Mouse (Mus musculus): ENCODE data around the gene Hist1h2bh.
A peak's percentile ranks its signal among the peaks of the same experiment; 100 is the strongest.
"Not testable (repeated sequence)": the region's sequence is repeated elsewhere in the genome, so short reads cannot be mapped to it uniquely, and the experiment has no call there.

The Hist1h2bh gene

DNA sequence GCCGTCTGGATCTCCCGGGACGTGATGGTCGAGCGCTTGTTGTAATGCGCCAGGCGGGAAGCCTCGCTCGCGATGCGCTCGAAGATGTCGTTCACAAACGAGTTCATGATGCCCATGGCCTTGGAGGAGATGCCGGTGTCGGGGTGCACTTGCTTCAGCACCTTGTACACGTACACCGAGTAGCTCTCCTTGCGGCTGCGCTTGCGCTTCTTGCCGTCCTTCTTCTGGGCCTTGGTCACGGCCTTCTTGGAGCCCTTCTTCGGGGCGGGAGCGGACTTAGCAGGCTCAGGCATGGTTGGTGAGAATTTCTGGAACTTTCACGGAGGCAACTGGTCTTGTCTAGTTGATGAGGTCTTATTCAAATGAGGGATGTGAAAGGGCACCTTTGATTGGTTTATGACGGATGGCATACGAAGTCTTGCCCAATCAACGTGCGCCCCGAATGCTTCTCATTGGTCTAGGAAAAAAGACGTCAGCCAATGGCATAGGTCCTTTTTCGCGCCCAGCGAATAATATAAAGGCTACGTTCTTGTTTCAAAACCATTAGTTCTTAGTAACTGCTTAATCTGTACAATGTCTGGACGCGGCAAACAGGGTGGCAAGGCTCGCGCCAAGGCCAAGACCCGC is 30.8 kb upstream of the Hist1h2bh start, which contains the start of the genes Hist1h2bf and Hist1h2ad:
Gene Hist1h2bf (minus strand): TSS at position 299 of the 627 bp plus-strand sequence.
Gene Hist1h2ad (plus strand): TSS at position 484 of the 627 bp plus-strand sequence.
- DNase-seq (ENCODE audit: extremely low read depth, low read depth, low spot score), result peak; percentile 94

DNA sequence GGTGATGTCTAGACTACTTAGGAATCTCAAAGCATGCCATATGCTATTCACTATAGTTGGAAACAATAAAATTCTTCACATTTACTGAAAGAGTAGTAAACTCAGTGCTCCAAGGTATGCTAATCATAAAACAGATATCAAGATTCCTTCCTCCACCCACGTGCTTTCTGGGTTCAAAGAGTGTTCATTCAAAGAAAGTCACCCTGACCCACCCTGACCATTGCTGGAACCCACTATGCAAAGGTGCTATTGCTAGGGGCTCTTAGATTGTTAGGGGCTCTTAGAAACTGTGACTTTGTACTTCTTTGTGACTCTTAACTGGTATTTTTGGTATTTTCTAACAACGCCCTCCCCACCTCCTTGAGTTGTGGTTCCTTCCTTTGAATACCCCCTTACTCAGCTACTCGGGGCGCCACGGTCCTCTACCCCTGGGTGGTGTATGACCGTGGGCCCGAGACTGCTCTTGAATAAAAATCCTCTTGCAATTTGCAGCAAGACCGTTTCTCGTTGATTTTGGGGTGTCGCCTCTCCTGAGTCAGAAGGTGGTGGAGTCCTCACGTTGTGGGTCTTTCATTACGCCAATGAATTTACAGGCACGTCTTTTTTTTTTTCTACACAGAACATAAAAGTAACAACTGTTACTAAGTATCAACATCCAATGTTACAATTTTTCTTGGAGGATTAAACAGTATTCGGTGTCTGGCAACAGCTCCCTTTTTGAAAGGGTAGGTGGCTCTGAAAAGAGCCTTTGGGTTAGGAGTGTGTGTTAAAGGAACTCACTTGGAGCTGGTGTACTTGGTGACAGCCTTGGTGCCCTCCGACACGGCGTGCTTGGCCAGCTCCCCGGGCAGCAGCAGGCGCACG is 30.1 kb upstream of the Hist1h2bh start:
- not testable (repeated sequence) for DNase-seq (ENCODE audit: extremely low read depth, low read depth, low spot score)

DNA sequence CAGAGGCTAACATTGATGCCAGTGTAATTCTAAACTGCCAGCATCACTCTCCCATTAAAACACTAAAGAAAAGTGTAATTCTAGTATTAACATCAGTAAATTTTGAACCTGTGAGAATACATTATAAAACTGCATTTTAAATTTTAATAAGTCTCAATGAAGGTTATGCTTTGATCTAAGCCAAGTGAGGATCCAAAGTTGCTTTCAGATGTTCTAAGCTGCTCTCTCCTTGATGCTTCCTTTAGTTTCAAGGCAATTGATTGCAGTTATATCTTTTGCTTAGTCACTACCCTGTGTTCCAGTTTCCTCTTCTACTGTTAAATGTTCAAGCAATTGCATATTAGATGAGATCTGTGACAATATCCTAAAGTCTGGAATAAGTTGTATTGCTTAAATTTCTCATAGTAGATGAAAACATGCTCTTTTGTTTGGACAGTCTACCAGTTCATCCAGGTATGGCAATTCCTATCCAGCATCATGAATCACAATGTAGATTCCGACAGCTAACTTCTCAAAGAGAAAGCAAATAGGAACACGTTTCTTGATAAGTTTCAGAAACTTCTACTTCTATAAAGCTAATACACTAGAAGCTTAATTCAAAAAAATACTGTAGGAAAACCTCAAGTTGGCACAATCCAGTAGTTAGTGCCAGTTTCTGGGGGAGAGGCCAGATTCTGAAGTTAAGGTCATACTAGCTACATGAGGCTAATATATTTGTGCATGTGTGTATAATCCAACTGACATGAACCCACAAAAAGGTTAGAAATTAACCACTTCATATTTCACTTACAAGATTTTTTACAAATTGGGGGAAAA is 29.2 kb upstream of the Hist1h2bh start:
- DNase-seq (ENCODE audit: extremely low read depth, low read depth, low spot score), result no peak

DNA sequence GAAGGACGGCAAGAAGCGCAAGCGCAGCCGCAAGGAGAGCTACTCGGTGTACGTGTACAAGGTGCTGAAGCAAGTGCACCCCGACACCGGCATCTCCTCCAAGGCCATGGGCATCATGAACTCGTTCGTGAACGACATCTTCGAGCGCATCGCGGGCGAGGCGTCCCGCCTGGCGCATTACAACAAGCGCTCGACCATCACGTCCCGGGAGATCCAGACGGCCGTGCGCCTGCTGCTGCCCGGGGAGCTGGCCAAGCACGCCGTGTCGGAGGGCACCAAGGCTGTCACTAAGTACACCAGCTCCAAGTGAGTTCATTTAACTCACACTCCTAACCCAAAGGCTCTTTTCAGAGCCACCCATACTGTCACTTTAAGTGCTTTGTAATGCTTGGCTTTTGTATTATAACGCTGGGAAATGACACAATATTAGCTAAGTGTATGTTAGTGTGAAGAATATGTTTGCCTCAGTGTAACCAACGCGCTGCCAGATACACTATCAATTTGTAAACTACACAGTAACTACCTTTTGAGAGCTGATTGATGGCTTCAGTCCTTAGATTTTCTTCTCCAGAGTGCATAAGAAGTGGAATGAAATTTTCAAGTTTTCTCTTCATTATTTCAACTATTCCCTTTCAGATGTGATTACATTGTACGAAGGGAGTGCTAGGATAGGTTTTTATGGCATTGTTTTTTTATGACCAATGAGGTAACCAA is 28.5 kb upstream of the Hist1h2bh start:
- DNase-seq (ENCODE audit: extremely low read depth, low read depth, low spot score), result not testable (repeated sequence)

DNA sequence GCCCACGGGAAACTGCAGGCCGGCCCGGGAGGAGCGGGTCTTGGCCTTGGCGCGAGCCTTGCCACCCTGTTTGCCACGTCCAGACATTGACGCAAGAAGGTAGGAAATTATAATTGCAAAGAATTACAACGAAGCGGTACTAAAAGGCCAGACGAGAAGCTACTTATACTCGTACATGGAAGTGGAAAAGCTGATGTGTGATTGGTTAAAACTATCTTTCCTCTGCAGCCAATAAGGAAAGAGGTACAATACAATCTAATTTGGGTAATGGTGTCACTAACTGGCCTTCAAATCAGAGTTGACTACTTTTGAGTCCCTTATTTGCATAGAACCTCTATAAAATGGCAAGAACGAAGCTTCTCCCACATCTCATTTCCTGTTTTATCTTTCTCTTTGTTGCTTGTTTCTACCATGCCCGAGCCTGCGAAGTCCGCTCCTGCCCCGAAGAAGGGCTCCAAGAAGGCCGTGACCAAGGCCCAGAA is 27.9 kb upstream of the Hist1h2bh start, which contains the start of the genes Hist1h2ae and Hist1h2bg:
Gene Hist1h2ae (minus strand): TSS at position 199 of the 482 bp plus-strand sequence.
Gene Hist1h2bg (plus strand): TSS at position 375 of the 482 bp plus-strand sequence.
- peak; percentile 97 for DNase-seq (ENCODE audit: extremely low read depth, low read depth, low spot score)

DNA sequence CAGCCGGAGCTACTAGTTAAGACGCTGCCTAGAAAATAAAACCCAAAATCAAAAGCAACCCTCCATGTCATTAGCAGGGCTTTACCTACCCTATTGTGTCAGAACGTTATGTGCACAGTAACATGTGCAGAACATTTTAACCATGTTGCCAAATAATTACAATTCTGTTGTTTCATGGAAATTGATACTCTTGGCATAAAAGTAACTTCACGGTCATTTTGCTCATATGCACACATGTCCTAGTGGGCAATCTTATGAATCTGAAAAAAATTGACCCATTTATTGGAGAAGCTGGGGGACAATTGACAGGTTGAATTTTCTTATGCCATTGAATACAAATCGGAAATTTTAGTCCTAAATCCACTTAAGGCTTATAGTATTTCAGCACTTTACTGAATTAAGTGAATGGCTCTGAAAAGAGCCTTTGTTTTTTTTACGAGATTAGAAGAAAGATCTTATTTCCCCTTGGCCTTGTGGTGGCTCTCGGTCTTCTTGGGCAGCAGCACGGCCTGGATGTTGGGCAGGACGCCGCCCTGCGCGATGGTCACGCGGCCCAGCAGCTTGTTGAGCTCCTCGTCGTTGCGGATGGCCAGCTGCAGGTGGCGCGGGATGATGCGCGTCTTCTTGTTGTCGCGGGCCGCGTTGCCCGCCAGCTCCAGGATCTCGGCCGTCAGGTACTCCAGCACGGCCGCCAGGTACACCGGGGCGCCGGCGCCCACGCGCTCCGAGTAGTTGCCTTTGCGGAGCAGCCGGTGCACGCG is 27.2 kb upstream of the Hist1h2bh start:
- not testable (repeated sequence) for DNase-seq (ENCODE audit: extremely low read depth, low read depth, low spot score)

DNA sequence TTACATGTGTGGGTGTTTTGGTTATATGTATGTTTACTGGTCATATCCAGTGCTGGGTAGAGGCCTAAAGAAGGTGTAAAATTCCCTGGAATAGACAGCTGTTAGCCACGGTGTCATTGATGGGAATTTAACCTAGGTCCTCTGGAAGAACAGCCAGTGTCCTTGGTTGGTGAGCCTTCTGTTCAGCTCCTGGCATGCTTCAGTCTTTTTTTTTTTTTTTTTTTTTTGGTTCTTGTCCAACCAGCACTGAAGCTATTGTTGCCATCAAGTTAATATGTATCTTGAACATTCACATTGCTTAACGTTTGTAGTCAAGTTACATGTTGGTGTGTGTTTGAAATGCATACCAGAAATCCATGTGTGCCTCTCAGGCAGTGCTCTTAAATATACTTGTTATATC is 21.3 kb upstream of the Hist1h2bh start:
- no peak for DNase-seq (ENCODE audit: extremely low read depth, low read depth, low spot score)

DNA sequence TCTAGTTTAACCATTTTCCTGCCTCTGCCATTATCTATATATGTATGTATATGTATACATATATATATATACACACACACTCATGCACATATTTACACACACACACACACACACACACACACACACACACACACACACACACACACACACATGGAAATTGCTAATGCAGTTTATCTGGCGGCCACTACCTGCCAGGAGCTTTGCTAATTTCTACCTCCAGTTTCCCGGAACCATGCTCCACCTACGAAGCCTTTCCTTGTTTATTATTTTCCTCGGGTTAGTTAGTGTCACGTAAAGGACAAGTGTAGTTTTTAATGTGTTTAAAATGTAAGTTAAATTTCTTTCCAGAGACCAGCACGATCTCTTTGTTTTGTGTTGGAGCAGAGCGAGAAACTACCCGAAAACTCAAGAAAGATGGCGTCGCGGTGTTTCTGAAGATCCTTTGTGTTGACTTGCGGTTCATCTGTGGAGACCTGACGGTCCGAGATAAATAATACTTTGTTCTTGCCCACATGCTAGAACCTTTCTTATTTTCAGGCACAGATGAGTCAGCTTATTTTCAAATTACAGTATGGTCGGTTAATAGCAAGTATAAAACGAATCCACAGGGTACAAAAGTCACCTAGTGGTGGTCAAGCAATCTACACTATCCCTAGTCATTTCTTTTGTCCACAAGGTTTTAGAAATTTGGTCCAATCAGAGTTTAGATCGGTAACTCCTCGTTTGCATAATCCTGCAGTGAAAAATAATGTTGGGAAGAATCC is 19.7 kb upstream of the Hist1h2bh start:
- no peak for DNase-seq (ENCODE audit: extremely low read depth, low read depth, low spot score)

DNA sequence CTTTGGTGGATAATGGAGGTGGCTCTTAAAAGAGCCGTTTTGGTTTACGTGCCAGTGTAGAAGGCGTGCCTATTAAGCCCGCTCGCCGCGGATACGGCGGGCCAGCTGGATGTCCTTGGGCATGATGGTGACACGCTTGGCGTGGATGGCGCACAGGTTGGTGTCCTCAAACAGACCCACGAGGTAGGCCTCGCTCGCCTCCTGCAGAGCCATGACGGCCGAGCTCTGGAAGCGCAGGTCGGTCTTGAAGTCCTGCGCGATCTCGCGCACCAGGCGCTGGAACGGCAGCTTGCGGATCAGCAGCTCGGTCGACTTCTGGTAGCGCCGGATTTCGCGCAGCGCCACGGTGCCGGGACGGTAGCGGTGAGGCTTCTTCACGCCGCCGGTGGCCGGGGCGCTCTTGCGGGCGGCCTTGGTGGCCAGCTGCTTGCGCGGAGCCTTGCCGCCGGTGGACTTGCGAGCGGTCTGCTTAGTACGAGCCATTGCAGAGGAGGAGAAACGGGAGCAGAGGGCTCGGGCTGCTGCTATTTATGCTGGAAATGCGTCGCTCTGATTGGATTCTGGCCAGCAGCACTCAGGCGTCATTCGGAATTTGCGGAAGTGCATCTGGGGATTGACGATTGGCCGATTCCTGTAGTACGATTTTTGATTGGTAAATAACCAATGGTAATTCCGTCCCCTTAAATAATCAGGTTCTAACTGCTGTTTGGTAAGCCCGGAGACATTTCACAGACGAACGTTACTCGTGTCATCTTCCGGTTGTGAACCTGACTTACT is 18.9 kb upstream of the Hist1h2bh start, which contains the start of gene Hist1h3e:
Gene Hist1h3e (minus strand): TSS at position 487 of the 777 bp plus-strand sequence.
- DNase-seq (ENCODE audit: extremely low read depth, low read depth, low spot score), result peak; percentile 92

DNA sequence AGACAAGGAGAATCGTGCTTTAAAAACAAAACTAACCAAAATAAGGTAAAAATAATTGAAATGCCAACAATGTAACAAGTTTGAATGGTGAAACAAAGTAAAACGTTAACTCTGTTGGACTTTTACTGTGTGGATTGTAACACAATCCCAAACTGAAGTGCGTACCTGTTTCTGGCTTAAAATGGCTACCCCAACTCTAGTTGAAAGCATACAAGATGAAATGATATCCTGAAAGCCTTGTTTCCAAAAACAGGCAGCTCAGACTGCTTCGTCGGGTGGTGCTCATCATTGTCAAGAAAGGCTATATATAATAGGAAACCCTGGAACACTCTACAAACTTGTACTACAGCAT is 18.3 kb upstream of the Hist1h2bh start:
- not testable (repeated sequence) for DNase-seq (ENCODE audit: extremely low read depth, low read depth, low spot score)

DNA sequence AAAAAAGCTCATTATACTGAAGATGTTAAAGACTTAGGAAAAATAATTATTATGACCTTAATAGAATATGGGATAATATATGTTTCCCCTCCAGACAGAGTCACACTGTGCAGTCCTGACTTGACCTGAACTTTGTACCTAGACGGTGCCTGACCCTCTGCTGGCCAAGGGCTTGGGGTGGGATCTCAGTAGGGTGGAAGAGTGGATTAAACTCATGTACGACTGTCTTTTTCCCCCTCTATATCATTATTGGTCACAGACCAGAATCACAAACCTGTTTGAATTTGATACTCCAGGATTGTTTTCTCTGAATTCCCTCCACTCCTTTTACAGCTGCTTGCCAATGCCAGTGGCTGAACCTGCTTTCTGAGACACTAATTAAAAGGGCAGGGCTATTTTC is 17.5 kb upstream of the Hist1h2bh start:
- DNase-seq (ENCODE audit: extremely low read depth, low read depth, low spot score), result not testable (repeated sequence)

DNA sequence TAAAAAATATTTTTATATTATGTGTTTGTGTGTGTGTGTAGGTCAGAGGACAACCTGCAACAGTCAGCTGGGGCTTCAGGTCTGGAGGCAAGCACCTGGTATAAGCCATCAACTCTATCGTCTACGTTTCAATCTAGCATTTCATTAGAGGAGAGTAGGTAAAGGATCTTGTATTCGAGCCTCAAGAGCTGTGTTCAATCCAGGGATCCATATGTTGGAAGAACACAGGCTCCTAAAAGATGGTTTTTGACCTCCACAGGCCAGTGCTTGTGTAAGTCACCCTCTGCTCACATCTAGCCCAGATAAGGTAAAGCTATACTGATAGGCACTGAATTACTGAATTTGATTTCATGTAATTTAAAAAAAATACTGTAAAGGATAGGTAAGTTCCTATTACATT is 13.7 kb upstream of the Hist1h2bh start:
- no peak for DNase-seq (ENCODE audit: extremely low read depth, low read depth, low spot score)

DNA sequence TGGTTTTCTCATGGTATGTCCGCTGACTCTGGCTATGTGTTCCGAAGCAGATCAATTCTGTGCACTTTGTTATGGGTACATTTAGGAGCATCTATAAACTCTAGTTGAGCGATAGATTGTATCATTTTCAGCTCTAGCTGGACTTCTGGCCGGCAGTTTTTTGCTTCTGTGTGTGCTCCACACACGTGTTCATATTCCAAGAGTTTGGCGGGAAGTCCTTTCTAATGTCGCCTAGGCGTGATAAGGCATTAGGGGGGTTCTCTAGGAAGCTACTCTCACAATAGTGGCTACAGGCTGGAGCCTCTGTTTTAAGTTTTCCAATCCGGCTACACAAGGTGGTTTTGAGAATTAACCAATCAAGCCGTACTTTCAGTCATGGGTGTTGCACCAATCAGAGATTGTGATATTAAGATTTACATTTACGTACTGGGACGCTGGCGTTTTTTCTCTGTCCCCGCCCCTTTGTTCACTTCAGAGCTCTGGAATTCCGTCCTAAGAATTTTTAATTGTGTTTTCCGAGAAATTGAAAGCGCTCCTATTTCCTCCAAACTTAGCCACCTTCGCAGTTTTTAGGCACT is 12.7 kb upstream of the Hist1h2bh start:
- DNase-seq (ENCODE audit: extremely low read depth, low read depth, low spot score), result peak; percentile 72

DNA sequence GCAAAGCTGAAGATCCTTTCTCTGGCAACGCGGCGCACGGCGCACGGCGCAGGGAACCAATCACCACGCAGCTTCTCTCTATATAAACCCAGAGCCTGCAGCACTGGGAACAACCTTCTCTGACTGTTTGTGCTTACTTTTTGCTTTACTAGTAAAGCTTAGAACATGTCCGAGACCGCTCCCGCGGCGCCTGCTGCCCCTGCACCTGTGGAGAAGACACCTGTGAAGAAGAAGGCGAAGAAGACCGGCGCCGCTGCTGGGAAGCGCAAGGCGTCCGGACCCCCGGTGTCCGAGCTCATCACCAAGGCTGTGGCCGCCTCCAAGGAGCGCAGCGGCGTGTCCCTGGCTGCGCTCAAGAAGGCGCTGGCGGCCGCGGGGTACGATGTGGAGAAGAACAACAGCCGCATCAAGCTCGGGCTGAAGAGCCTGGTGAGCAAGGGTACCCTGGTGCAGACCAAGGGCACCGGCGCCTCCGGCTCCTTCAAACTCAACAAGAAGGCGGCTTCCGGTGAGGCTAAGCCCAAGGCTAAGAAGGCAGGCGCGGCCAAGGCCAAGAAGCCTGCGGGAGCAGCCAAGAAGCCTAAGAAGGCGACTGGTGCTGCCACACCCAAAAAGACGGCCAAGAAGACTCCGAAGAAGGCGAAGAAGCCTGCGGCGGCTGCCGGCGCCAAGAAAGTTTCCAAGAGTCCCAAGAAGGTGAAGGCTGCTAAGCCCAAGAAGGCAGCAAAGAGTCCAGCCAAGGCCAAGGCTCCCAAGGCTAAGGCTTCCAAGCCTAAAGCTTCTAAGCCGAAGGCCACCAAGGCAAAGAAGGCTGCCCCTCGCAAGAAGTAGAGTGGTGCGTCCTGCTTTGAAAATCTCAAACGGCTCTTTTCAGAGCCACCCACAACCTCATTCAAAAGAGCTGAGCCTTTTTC is 12.0 kb upstream of the Hist1h2bh start:
- DNase-seq (ENCODE audit: extremely low read depth, low read depth, low spot score), result no peak

DNA sequence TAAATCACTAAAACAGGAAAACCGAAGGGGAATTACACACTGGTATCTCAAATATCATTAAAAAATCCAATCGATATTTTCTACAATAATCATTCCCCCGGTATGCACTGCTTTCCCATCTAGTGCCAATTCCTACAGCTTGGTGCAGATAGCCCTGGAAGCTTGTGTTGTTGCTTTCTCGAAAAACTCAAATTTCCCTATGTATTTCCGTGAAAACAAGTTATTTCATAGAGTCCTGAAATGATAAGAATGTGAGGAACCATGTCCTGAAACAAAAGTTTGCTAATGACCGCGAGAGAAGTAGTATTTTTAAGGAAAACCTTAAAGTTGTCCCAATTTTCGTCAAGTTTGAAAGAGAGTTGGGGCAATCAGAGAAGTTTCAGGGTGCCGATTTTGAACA is 11.2 kb upstream of the Hist1h2bh start:
- DNase-seq (ENCODE audit: extremely low read depth, low read depth, low spot score), result no peak

DNA sequence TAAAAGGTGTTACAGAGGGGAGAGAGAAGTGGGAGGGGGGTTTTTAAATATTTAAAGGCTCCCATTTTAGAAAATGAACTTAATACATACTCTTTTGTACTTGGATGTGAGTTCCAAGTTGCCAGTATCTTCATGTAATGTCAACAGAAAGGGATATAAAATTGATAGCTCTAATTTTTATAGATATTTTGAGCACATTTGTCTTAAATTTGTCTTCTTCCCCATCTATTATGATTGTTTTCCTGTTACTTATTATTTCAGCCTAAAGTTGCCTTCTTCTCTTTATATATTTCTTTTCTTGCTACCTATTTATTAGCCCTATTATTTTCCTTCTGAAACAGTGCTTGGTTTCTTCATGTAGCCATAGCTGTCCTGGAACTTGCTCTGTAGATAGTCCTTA is 9.8 kb upstream of the Hist1h2bh start, which contains the start of gene Hist1h1d:
Gene Hist1h1d (plus strand): TSS at position 301 of the 400 bp plus-strand sequence.
- no peak for DNase-seq (ENCODE audit: extremely low read depth, low read depth, low spot score)

Data from fat pad, adult 2 months (tissue).